Mouse (Mus musculus): Measurements from ENCODE around the gene Dock8.
"Not testable (repeated sequence)": the region's sequence is repeated elsewhere in the genome, so short reads cannot be mapped to it uniquely, and the experiment has no call there.

Dock8 gene

DNA sequence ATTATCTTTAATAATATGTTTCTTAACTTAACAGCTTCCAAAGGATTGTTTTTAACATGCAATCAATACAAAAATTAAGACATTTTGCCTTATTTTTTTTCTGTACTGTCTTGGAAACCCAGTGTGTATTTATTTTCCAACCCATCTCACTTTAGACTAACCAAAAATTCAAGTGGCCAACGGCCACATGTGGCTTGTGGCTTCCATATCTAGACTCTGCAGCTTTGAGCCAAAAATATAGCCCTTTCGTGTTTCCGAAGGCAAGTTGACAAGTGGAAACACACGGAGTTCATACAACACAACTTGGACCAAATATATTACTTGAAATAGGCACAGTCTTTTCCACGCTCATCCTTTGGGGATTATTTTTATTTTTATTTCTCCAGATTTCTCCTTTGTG is 773 bp upstream of the Dock8 start:
- no peak for DNase-seq (ENCODE audit: low read depth, low spot score)

DNA sequence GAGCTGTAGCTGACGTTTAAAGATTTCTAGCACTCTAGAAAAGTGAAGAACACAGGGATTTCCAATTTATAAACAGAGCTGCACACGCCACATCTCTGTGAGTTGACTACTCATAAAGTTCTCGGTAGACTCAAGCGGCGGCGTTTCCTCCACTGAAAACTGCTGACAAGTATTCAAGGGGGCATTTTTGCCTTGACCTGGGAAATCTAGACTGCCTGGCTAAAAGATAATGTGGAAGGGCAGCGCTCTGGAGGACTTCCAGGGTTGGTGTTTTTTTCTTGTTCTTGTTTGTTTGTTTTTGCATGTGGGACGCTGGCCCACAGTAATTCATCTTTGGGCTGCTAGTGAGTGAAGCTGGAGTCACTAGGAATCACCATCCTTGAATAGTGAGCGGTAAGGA is 819 bp downstream of the Dock8 start:
- DNase-seq (ENCODE audit: low read depth, low spot score), result no peak

DNA sequence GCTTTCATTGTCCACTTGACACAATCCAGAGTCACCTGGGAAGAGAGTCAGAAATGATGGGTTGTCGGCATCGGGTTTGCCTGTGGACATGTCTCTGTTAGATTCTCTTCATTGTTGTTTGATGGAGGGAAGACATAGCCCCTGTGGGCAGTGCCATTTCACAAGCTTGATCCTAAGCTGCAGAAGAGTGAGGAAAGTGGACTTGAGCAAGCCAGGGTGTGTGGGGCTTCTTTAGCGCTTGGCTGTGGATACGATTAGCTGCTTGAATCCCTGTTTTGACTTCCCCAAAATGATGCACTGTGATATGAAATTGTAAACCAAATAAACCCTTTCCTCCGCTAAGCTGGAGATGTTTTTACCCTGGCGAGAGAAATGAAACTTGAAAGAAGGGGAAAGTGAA is 2.7 kb downstream of the Dock8 start:
- no peak for DNase-seq (ENCODE audit: low read depth, low spot score)

DNA sequence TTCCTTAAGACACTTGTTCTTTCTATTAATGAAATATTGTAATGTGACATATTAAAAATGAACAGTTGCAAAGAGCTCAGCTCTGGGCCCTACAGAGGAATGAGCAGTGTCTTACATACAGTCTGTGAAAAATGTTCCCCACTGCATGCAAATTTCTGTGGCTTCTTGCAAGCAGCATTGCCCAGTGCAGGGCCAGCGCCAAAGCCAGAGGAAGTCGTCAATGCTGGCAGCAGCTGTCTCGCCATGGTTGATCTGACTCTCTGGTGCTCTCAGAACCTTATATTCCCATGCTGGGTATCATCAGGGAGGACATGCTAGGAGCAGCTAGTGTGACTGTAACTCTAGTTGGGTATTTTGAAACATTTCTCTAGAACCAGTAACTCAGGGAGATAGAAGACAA is 3.5 kb downstream of the Dock8 start:
- DNase-seq (ENCODE audit: low read depth, low spot score), result no peak

DNA sequence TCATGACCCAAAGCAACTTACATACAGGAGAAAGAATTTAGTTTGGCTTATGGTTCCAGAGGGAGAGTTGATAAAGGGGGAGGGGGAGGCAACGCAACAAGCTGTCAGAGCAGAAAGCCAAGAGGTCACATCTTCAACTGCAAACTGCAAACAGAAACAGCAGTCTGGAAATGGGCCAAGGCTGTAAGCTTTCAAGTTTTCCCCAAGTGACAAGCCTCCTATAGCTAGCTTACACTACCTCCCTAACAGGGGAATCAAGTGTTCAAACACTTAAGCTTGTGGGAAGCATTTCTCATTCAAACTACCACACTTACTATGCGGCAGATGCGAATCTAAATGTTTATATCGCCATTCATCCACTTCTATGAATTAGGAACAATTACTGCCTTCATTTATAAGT is 4.5 kb downstream of the Dock8 start:
- DNase-seq (ENCODE audit: low read depth, low spot score), result no peak

DNA sequence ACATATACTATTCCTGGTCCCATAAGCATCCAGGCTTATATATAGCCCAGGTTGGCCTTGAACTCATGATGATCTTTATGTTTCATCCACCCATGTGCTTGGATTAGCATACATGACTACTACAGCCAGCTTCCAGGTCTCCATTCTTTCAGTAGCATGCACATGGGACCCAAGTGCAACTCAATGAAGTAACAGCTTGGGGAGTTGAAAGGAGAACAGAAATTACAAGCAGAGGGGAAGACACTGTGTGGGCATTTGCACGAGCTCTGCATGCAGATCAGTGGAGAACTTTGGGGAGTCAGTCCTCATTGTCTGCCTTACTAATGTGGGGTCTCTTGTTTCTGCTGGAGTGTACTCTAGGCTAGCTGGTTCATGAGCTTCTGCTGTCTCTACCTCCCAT is 7.4 kb downstream of the Dock8 start:
- no peak for DNase-seq (ENCODE audit: low read depth, low spot score)

DNA sequence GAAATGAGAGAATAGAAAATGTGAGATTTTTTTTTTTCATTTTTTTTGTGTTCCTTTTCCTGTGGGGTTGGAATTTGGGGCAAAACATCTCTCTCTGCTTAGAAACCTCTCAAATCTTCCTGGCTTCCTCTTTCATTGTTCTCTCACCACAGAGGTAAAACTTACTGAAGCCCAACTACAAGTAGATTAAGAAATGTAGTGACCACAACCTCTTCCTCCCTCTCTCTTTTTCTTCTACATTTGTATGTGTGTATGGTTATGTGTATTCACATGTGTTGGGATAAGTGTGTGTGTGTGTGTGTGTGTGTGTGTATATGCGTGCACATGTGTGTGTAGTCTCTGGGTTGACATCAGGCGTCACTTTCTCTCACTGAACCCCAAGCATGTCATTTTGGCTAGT is 9.2 kb downstream of the Dock8 start:
- no peak for DNase-seq (ENCODE audit: low read depth, low spot score)

DNA sequence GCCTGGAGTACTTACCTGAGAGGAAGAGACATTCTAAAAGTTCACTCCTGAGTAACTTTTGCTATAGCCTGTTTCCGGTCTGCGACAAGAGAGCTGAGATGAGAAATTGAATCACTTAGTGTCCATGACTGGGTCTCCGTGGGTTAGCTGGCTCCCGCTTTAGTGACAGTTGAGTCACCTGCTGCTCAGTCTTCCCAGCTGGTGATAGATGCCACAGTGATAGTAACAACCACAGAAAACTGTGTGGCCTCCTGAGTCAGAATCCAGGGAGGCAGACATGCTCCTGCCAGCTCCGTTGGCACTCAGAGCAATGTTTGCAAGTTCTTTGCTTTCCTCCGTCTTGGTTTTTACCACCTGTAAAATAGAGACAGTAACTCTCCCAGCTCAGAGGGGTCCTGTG is 23.4 kb downstream of the Dock8 start:
- no peak for DNase-seq (ENCODE audit: low read depth, low spot score)

DNA sequence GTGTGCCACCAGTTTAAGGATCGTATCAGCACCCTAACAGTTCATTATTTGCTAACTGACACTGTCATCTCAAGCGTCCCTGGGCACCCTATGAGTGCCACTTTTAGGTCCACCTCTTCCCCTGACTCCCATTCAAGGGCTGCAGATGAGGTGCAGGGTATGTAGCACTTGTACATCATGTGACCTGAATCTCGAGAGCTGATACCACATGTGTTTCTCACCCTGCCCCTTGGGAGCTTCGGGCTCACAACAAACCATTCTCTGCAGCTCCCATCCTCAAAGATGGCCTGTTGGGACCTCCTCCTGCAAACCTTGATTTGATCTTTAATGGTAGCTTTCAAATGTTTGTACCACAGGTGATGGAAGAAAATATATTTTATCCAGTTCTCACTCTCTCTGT is 32.4 kb downstream of the Dock8 start:
- DNase-seq (ENCODE audit: low read depth, low spot score), result no peak

DNA sequence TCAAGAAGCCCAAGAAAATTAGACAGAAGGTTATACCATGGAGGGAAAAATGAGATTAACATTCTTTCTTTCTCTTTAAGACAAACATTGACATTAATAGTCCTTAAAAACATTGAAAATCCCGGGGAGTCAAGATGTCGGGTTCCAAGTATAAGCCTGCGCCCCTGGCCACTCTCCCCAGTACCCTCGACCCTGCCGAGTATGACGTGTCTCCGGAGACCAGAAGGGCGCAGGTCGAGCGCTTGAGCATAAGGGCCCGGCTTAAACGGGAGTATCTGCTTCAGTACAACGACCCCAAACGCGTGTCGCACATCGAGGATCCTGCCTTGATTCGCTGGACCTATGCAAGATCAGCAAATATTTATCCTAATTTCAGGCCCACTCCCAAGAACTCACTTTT is 33.7 kb downstream of the Dock8 start:
- DNase-seq (ENCODE audit: low read depth, low spot score), result not testable (repeated sequence)

DNA sequence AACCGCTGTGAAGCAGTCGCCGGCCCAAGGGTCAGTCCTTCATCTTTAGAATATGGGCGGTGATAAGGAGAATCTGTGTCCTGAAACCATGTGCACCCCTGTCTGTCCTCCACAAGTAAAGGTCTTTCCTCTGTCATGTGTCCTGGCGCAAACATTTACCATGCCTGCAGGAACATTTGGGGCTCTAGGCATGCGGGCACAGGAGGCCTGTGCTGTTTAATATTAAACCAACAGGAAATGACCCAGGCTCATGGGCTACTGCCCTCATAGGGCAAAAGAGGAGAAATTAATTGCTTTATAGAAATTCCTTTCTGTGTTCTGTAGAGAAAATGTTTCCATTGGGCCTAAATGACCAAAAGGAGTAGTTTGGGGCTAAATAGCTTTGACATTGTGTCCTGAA is 36.5 kb downstream of the Dock8 start:
- no peak for DNase-seq (ENCODE audit: low read depth, low spot score)

DNA sequence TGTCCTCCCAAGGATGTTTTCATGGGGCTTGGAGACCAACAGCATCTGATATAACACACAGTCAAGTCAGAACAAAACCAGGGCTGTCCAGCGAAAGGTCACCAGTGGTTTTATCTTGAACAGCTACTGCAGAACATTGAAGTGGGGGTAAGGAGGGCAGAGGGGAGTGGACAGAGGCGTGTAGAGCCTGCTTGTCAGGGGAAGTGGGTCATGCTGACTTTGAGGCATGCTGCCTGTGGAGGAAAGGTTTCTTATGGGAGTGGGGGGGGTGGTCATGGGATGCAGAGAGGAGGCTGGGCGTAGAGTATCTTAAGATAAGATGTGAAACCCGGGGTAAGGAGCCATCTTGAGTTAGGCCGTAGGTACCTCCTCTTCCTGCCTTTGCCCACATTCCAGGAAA is 37.5 kb downstream of the Dock8 start:
- DNase-seq (ENCODE audit: low read depth, low spot score), result no peak

DNA sequence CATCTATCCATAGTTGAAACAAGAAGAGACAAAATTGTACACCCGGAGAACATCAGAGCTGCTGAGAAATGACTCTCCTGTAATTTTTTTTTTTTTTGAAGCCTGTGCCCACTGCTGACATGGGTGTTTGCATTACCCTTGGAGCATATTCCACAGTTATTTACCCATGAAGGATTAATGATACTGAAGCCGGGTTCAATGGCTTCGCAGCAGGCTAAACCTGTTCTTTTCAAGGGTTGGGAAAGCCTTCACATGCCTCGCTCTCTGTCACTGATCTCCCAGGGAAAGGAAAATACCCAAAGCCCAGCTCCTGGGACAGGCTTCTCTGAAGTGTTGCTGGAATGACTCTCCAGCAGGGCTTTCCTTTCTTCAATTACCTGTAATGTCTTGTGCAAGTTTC is 37.9 kb downstream of the Dock8 start:
- DNase-seq (ENCODE audit: low read depth, low spot score), result no peak

DNA sequence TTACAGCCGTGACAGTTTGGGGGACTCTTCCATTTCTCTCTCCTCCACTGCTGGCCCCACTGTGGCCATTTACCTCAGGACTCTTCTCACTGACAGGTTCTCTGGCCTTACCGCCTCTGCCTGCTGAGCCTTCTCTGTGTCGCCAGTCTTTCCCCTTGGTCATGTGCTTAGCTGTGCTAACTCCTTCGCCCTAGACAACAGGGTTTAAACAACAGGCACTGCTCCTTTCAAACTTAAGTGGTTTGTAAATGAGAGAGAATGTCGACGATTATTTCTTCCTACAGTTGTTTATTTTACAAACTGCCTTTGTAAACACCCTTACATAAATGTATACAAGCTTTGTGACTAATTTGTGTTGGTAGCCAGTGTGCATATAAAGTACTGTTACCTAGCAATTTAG is 39.0 kb downstream of the Dock8 start:
- DNase-seq (ENCODE audit: low read depth, low spot score), result no peak

DNA sequence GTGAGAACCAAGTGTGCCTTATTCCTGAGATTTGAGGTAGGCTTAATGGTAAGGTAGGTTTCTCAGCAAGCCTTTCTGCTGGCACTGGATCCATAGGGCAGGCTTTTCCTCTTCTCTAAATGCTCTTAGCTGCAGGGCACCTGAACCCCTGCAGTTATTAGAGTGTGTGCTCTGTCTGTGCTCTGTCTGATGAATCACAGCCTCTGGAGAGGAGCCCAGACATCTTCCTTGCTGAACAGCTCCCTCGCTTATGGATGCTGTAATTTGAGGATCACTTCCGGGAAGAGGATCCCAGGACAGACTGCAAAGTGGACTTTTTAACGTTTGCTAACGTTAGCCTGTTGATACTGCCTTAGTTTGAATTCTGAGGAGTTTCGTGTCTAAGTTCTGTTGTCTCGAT is 41.9 kb downstream of the Dock8 start:
- no peak for DNase-seq (ENCODE audit: low read depth, low spot score)

DNA sequence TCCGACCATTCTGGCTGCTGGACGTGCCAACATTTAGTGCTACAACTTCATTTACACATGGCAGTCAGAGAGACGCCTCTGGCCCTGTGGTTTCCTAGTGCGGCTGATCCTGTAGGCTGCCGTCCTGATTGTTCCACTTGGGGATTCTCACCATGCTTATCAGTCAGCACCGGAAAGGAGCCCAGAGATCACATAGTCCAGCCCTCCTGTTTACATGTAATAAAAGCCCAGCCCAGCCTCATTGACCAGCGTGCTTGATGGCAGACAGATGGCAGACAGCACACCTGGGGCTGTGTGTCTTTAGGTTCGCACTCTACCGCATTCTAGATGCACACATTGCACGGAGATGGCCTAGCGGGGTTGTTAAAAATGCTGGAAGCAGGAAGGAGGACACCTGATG is 43.6 kb downstream of the Dock8 start:
- DNase-seq (ENCODE audit: low read depth, low spot score), result no peak

DNA sequence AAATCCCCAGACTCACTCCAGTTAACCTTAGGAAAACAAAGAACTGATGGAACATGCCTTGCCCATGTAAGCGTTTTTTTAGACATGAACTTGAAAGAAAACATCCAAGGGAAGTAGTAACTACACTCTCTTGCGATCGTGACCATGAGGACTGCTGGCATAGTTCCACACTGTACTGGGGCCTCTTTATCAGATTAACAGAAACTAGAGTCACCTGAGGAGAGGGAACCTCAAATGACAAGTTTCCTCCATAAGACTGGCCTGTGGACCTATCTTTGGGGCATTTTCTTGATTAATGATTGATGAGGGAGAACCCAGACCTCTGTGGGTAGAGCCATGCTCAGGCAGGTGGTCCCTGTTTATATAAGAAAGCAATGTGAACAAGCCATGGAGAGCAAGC is 44.7 kb downstream of the Dock8 start:
- DNase-seq (ENCODE audit: low read depth, low spot score), result no peak

DNA sequence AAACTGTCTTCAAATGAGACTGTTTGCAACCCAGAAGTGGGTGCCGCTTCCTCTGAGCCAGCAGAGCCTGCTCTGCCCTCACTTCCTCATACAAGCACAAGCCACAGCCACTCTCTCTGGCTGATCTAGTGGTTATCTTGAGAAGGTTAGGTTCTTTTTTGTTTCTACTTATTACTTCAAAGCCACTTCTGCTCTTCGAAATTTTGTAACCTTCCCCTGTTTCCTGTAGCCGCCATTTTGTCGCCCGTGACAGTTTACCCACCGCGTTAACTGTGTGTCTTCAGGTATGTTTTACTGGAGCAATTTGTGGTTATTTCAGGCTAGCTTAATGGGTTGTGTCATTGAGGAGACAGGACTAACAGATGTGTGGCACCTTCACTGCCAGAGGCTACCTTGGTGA is 53.0 kb downstream of the Dock8 start:
- DNase-seq (ENCODE audit: low read depth, low spot score), result no peak

DNA sequence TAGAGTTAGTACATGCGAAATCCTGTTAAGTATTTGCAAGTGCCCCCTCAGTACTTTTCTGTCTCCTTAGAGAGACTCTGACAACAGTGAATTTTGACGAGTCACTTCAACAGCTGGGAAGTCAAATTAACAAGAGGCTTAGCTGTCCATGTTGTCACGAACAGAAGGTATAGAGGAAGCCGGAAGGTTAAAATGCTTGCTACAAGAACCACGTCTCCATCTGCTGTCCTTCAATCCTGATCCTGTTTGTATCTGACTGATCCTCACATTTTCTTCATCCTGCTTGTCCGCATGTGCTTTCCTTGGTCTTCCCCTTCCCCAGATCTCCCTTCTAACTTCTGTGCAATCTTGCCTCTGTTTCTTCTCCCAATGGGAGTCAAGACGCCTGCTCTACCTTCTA is 53.8 kb downstream of the Dock8 start:
- no peak for DNase-seq (ENCODE audit: low read depth, low spot score)

DNA sequence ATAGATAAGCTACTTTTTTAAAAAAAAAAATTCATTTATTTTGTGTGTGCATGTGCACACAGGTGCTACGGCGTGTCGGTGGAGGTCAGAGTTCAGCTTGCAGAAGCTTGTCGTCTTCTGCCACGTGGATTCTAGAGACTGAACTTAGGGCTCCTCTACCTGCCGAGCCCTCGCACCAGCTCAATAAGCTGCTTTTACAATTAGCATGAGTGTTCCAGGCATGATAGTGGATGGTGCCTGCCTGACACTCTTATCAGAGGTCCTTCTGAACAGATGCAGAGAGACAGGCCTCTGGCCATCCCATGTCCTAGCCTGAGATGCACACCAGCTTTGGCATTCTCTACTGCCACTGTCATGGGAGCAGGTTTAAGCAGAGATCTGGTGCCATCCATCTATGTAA is 55.7 kb downstream of the Dock8 start:
- no peak for DNase-seq (ENCODE audit: low read depth, low spot score)

DNA sequence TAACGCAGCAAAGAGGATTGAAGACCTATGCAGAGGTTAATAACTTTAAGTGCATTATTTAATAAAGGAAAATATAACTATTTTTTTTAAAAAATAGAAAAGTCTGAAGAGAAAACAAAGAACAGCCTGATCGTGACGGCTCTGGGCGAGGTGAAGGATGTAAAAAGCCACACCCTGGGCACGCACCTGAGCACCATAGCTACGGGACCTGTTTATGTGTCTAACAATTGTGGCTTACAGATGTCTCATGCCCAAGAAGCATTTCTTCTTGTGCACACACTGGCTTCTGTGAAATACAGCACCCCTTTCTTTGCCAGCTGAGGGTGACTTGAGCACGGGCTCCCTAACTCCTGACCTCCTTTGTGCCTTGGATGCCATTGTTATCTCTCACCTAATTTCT is 56.2 kb downstream of the Dock8 start:
- no peak for DNase-seq (ENCODE audit: low read depth, low spot score)

DNA sequence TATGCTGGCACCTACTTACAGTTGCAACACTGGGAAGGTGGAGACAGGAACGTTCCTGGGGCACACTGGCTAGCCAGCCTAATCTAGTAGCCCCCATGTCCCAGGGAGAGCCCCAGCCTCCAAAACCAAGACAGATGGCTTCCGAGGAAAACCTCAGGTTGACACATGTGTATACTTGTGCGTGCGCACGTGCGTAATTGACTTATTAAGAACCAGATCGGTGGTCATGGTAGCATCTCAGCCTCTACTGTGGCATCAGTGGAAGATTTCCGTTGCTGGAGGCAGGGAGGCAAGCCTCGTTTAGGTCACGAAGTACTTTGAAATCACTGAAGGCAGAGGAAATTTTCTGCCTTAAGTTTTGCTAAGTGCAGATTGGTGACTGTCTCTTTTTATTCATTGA is 56.9 kb downstream of the Dock8 start:
- DNase-seq (ENCODE audit: low read depth, low spot score), result no peak

DNA sequence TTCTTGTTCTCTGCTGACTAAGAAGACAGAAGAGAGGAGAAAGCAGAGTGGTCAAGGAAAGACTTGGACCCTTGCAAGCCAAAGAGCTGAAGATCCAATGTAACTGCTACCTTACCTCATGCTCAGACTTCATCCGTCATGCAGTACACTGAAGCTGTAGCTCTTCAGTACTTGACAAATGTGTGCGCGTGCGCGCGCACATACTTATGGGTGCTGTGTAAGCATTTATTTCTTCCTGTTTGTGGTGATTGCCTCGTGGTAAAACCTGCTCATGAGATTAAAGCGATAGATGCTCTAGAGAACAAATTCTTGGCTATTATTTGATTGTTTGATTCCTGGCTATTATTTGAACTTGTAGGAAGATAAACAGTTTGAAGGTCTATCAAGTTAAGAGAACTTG is 58.5 kb downstream of the Dock8 start:
- DNase-seq (ENCODE audit: low read depth, low spot score), result no peak

DNA sequence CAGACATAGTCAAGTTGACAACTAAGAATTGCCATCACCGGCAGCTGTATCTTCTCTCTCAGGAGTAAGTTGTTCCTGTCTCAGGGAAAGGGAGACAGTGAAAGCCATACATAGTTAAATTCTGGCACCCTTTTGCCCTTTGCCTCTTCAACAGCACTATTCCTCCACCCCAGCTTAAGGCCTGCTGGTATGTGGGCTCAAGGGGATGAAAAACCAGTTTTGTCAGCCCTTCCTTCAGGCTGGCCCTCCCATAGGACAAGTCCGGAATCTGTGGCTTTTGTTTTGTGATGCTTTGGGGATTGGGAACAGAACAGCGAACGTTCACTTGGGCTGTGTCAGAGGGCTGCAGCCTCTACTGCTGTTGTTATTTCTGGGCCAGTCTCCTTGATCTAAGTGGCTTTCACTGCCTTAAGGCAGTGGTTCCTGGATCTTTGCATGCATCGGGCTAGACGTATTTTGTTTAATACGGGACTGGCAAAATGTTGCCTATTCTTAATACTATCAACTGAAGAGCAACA is 60.6 kb downstream of the Dock8 start:
- no peak for DNase-seq (ENCODE audit: low read depth, low spot score)

DNA sequence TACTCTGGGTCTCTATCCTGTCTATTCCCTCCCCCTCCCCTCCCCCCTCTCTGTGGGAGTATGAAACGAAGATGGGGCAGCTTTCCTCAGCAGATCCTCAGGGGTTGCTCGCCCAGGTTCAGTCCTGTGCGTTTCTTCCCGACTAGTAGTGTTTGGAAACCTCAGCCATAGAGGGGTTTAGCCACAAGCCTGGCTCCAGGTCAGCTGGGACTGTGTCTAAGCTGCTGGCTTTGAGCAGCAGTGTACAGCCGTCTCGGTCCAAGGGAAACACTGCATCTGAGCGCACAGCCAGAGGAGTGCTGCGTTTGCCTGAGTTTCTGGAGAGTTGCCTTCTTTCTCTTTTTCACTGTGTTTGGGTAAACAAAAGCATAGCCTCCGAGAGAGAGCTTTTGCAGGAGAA is 61.0 kb downstream of the Dock8 start:
- no peak for DNase-seq (ENCODE audit: low read depth, low spot score)
